Mouse (Mus musculus) E14TG2a.4 (cell line): ENCODE measurements around the gene Gpr88.

Source experiments
- CTCF ChIP-seq: conservative IDR thresholded peaks from 2 replicates; pipeline ENCODE4 v1.5.1; 2014; ENCODE audit warnings: low read length
- NANOG ChIP-seq: IDR thresholded peaks from 2 replicates; pipeline ENCODE4 v1.6.1; 2014; ENCODE audit warnings: borderline replicate concordance, low read length, mixed read lengths
- POU5F1 ChIP-seq: IDR thresholded peaks from 2 replicates; pipeline ENCODE4 v1.6.1; 2014; ENCODE audit warnings: low read length, borderline replicate concordance

DNA sequence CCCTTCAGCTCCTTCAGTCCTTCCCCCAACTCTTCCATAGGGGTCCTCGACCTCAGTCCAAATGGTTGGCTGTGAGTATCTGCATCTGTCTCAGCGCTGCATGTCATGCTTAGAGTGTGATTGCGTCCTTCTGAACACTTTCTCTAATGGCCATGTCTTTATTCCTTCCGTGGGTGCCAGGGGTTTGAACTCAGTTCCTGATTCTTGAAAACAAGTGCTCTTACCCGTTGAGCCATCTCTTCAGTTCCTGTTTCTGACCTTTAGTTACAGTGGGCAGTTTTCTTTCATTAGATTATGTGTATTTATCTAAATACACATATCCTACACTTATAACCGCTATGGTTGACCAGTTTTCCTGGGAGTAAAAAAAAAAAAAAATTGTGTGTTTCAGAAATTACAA, 26.4 kb downstream of the Gpr88 start:
- TF ChIP-seq CTCF (no peak), NANOG (no peak), POU5F1 (no peak)
